Mouse (Mus musculus): Measurements from ENCODE around the gene Arl9. TPM values are rescaled to one million over a fixed set of nuclear protein-coding genes. Genes with fewer than 3 reads are reported as not detected.

Arl9 gene
- polyA plus RNA-seq, 1 experiment, result not detected

GRCm38 (mm10) chr5:77038451-77038850 lies 34.6 kb downstream of the Arl9 start:
- no peak overlapping the region for H3K9ac ChIP-seq (ENCODE audit: low read depth, poor library complexity, severe bottlenecking)
- TF ChIP-seq CTCF (IDR thresholded peaks at IDR 0.05; ENCODE audit: low read depth, low read length) (no peak), EP300 (IDR thresholded peaks at IDR 0.05; ENCODE audit: insufficient read depth, low read depth, low read length) (no peak), POLR2A (IDR thresholded peaks at IDR 0.05; ENCODE audit: insufficient read depth, low read length) (no peak)
- H3K27me3 ChIP-seq (ENCODE audit: control insufficient read depth, insufficient read depth, low read length, poor library complexity, severe bottlenecking), result no peaks in the 10 kb centered on the region
- no peaks in the 10 kb centered on the region for H3K36me3 ChIP-seq (ENCODE audit: control insufficient read depth, insufficient read depth, low read length, poor library complexity, severe bottlenecking)
- no peaks in the 10 kb centered on the region for H3K9me3 ChIP-seq (replicated peaks; ENCODE audit: control insufficient read depth, insufficient read depth, low read length, poor library complexity, severe bottlenecking)
- no peaks in the 10 kb centered on the region for H3K4me1 ChIP-seq (ENCODE audit: control insufficient read depth, insufficient read depth, low read length)
- no peak overlapping the region for H3K4me3 ChIP-seq (ENCODE audit: low read depth, low read length)
- no peak overlapping the region for H3K27ac ChIP-seq (ENCODE audit: insufficient read depth, low read length)

GRCm38 (mm10) chr5:77039391-77039790 lies 35.5 kb downstream of the Arl9 start:
- no peaks in the 10 kb centered on the region for H3K27me3 ChIP-seq (ENCODE audit: control insufficient read depth, insufficient read depth, low read length, poor library complexity, severe bottlenecking)

GRCm38 (mm10) chr5:77044362-77044761 lies 40.5 kb downstream of the Arl9 start:
- H3K4me1 ChIP-seq (ENCODE audit: control insufficient read depth, insufficient read depth, low read length), result no peaks in the 10 kb centered on the region
- H3K27me3 ChIP-seq (ENCODE audit: control insufficient read depth, insufficient read depth, low read length, poor library complexity, severe bottlenecking), result no peaks in the 10 kb centered on the region
- H3K9ac ChIP-seq (ENCODE audit: low read depth, poor library complexity, severe bottlenecking), result no peak overlapping the region
- TF ChIP-seq EP300 (IDR thresholded peaks at IDR 0.05; ENCODE audit: insufficient read depth, low read depth, low read length) (no peak), POLR2A (IDR thresholded peaks at IDR 0.05; ENCODE audit: insufficient read depth, low read length) (no peak), CTCF (IDR thresholded peaks at IDR 0.05; ENCODE audit: low read depth, low read length) (no peak)
- H3K4me3 ChIP-seq (ENCODE audit: low read depth, low read length), result no peak overlapping the region
- no peaks in the 10 kb centered on the region for H3K9me3 ChIP-seq (replicated peaks; ENCODE audit: control insufficient read depth, insufficient read depth, low read length, poor library complexity, severe bottlenecking)
- no peak overlapping the region for H3K27ac ChIP-seq (ENCODE audit: insufficient read depth, low read length)
- H3K36me3 ChIP-seq (ENCODE audit: control insufficient read depth, insufficient read depth, low read length, poor library complexity, severe bottlenecking), result no peaks in the 10 kb centered on the region

More at GRCm38 (mm10) chr5:77039391-77039790, 35.5 kb downstream of the Arl9 start:
- Histone ChIP-seq H3K9me3 (replicated peaks; ENCODE audit: control insufficient read depth, insufficient read depth, low read length, poor library complexity, severe bottlenecking) (no peaks in the 10 kb centered on the region), H3K27ac (ENCODE audit: insufficient read depth, low read length) (no peak overlapping the region), H3K9ac (ENCODE audit: low read depth, poor library complexity, severe bottlenecking) (no peak overlapping the region), H3K4me1 (ENCODE audit: control insufficient read depth, insufficient read depth, low read length) (no peaks in the 10 kb centered on the region), H3K4me3 (ENCODE audit: low read depth, low read length) (no peak overlapping the region), H3K36me3 (ENCODE audit: control insufficient read depth, insufficient read depth, low read length, poor library complexity, severe bottlenecking) (no peaks in the 10 kb centered on the region)
- TF ChIP-seq POLR2A (IDR thresholded peaks at IDR 0.05; ENCODE audit: insufficient read depth, low read length) (no peak), EP300 (IDR thresholded peaks at IDR 0.05; ENCODE audit: insufficient read depth, low read depth, low read length) (no peak), CTCF (IDR thresholded peaks at IDR 0.05; ENCODE audit: low read depth, low read length) (no peak)

- no peak overlapping the region for H3K27ac ChIP-seq (ENCODE audit: insufficient read depth, low read length)
- H3K9me3 ChIP-seq (replicated peaks; ENCODE audit: control insufficient read depth, insufficient read depth, low read length, poor library complexity, severe bottlenecking), result no peaks in the 10 kb centered on the region
- no peak overlapping the region for H3K9ac ChIP-seq (ENCODE audit: low read depth, poor library complexity, severe bottlenecking)
- no peaks in the 10 kb centered on the region for H3K4me1 ChIP-seq (ENCODE audit: control insufficient read depth, insufficient read depth, low read length)
- no peaks in the 10 kb centered on the region for H3K36me3 ChIP-seq (ENCODE audit: control insufficient read depth, insufficient read depth, low read length, poor library complexity, severe bottlenecking)
- no peaks in the 10 kb centered on the region; the same call in 1 of the 2 replicates for H3K27me3 ChIP-seq (ENCODE audit: control insufficient read depth, insufficient read depth, low read length, poor library complexity, severe bottlenecking)
- H3K4me3 ChIP-seq (ENCODE audit: low read depth, low read length), result no peak overlapping the region
- TF ChIP-seq EP300 (IDR thresholded peaks at IDR 0.05; ENCODE audit: insufficient read depth, low read depth, low read length), result no peak
- TF ChIP-seq POLR2A (IDR thresholded peaks at IDR 0.05; ENCODE audit: insufficient read depth, low read length), result no peak
- TF ChIP-seq CTCF (IDR thresholded peaks at IDR 0.05; ENCODE audit: low read depth, low read length), result no peak
These were observed 48.8 kb downstream of the Arl9 start for GRCm38 (mm10) chr5:77052616-77053015.

- Histone ChIP-seq H3K9ac (ENCODE audit: low read depth, poor library complexity, severe bottlenecking) (no peak overlapping the region), H3K9me3 (replicated peaks; ENCODE audit: control insufficient read depth, insufficient read depth, low read length, poor library complexity, severe bottlenecking) (no peaks in the 10 kb centered on the region), H3K36me3 (ENCODE audit: control insufficient read depth, insufficient read depth, low read length, poor library complexity, severe bottlenecking) (no peaks in the 10 kb centered on the region), H3K4me3 (ENCODE audit: low read depth, low read length) (no peak overlapping the region), H3K27me3 (ENCODE audit: control insufficient read depth, insufficient read depth, low read length, poor library complexity, severe bottlenecking) (no peaks in the 10 kb centered on the region; the same call in 1 of the 2 replicates), H3K27ac (ENCODE audit: insufficient read depth, low read length) (no peak overlapping the region), H3K4me1 (ENCODE audit: control insufficient read depth, insufficient read depth, low read length) (no peaks in the 10 kb centered on the region)
- TF ChIP-seq CTCF (IDR thresholded peaks at IDR 0.05; ENCODE audit: low read depth, low read length) (no peak), POLR2A (IDR thresholded peaks at IDR 0.05; ENCODE audit: insufficient read depth, low read length) (no peak), EP300 (IDR thresholded peaks at IDR 0.05; ENCODE audit: insufficient read depth, low read depth, low read length) (no peak)
These were observed 53.1 kb downstream of the Arl9 start for GRCm38 (mm10) chr5:77056881-77057440.

Other genes starting within 250 kb of the Arl9 start
- 73.2 and 74.1 TPM in 2 replicates for gene Aasdh, start 98.5 kb upstream of the Arl9 start, polyA plus RNA-seq (2011; ENCODE audit: insufficient read depth, insufficient read length, low read depth, missing spikeins)
- gene Paics, start 52.7 kb upstream of the Arl9 start, polyA plus RNA-seq (2011; ENCODE audit: insufficient read depth, insufficient read length, low read depth, missing spikeins), result 611 and 648 TPM in 2 replicates
- gene Ppat, start 52.5 kb upstream of the Arl9 start, polyA plus RNA-seq (2011; ENCODE audit: insufficient read depth, insufficient read length, low read depth, missing spikeins), result 89.3 and 90.8 TPM in 2 replicates
- 165 and 172 TPM in 2 replicates for gene Srp72, start 29.4 kb upstream of the Arl9 start, polyA plus RNA-seq (2011; ENCODE audit: insufficient read depth, insufficient read length, low read depth, missing spikeins)
- gene Thegl, start 12.0 kb downstream of the Arl9 start, polyA plus RNA-seq (2011; ENCODE audit: insufficient read depth, insufficient read length, low read depth, missing spikeins), result not detected in 2 replicates
- 8.9 and 9.5 TPM in 2 replicates for gene Hopx, start 111.1 kb downstream of the Arl9 start, polyA plus RNA-seq (2011; ENCODE audit: insufficient read depth, insufficient read length, low read depth, missing spikeins)
- gene Spink2, start 207.4 kb downstream of the Arl9 start, polyA plus RNA-seq (2011; ENCODE audit: insufficient read depth, insufficient read length, low read depth, missing spikeins), result not detected in 2 replicates

Measured in ES-Bruce4 (cell line).